Mouse (Mus musculus): ENCODE measurements around the gene Atxn1. TPM values are rescaled to one million over a fixed set of nuclear protein-coding genes. Genes with fewer than 3 reads are reported as not detected.

Atxn1 gene
- polyA plus RNA-seq, 1 experiment from 2014 or later = 11.9 TPM

DNA sequence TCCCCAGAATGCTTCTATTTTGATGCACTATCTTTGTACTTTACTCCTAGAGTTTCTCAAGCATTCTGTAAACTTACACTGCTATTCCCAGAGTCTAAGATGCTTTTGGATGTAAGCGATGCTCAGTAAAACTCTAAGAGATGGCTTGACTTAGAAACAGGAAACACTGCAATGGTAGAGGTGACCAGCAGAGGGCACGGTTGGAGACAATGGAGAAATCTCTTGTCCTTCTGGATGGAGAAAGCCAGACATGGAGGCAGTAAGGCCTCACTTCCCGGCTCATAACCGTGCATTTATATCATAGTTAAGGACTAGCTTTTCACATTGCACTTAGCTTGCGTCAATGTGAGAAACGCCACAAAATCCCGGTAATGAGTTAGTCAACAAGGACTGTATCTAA, 404.3 kb downstream of the Atxn1 start:
- 76% methylated on average over 7 of the region's 7 CpGs for WGBS
- Histone ChIP-seq H3K4me2 (replicated peaks; ENCODE audit: low read depth, low read length) (no peak overlapping the region), H3K4me1 (ENCODE audit: insufficient read depth, low read depth, low read length) (no peaks in the 10 kb centered on the region), H3K9ac (replicated peaks; ENCODE audit: low read depth) (no peak overlapping the region), H3K9me3 (ENCODE audit: low read length) (no peaks in the 10 kb centered on the region), H3K4me3 (ENCODE audit: low read depth, low read length) (no peak overlapping the region), H3K27ac (ENCODE audit: low read length) (no peak overlapping the region), H3K36me3 (ENCODE audit: insufficient read depth, low read length) (no peaks in the 10 kb centered on the region), H3K27me3 (replicated peaks; ENCODE audit: insufficient read depth, low read length) (no peaks in the 10 kb centered on the region)
- no peak for DNase-seq (ENCODE audit: low spot score)
- TF ChIP-seq CTCF (IDR thresholded peaks at IDR 0.05) (peak; percentile 73), EP300 (IDR thresholded peaks at IDR 0.05) (no peak)
- no peak for ATAC-seq

DNA sequence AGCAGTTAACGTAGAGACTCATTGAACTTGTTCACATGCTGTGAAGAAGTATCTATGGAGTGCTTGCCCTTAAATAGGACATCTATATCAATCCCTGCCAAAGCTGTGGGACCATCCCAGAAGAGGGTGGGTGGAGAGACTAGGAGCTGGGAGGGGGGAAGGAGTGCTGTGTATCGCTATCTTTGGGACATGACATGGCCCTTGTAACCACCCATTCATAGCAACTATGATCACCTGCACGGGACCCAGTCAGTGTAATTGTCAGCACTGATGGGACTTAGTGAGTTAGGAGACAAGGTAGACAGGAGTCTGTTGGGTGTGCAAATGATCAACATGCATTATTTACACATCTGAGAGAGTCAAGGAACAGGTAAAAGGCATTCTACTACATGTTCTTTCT, 405.6 kb downstream of the Atxn1 start:
- ATAC-seq = no peak
- TF ChIP-seq CTCF (IDR thresholded peaks at IDR 0.05) (no peak), EP300 (IDR thresholded peaks at IDR 0.05) (no peak)
- DNase-seq (ENCODE audit: low spot score) = no peak
- H3K4me3 ChIP-seq (ENCODE audit: low read depth, low read length) = no peak overlapping the region
- H3K9ac ChIP-seq (replicated peaks; ENCODE audit: low read depth) = no peak overlapping the region
- no peaks in the 10 kb centered on the region for H3K27me3 ChIP-seq (replicated peaks; ENCODE audit: insufficient read depth, low read length)
- no peak overlapping the region for H3K4me2 ChIP-seq (replicated peaks; ENCODE audit: low read depth, low read length)
- H3K36me3 ChIP-seq (ENCODE audit: insufficient read depth, low read length) = no peaks in the 10 kb centered on the region
- no peaks in the 10 kb centered on the region for H3K9me3 ChIP-seq (ENCODE audit: low read length)
- no peaks in the 10 kb centered on the region for H3K4me1 ChIP-seq (ENCODE audit: insufficient read depth, low read depth, low read length)
- WGBS = 81% methylated on average over 3 of the region's 3 CpGs
- no peak overlapping the region for H3K27ac ChIP-seq (ENCODE audit: low read length)

DNA sequence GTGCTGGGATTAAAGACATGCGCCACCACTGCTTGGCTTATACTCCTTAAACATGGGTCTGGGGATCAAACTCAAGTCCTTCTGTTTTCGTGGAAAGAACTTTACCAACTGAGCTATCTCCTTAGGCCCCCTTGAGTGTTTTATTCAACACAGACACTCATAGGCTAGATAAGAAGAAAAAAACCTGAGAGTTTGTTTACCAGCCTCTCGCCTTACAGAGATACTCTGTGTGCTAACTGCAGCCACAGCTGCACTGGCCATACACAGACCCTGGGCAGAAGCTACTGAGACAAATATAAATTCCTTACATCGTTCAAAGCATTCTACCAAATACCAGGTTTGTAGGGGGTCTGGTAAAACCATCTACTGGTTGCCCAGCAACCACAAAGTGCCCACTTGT, 406.4 kb downstream of the Atxn1 start:
- no peak for TF ChIP-seq CTCF (IDR thresholded peaks at IDR 0.05)
- no peak for TF ChIP-seq EP300 (IDR thresholded peaks at IDR 0.05)
- whole genome bisulfite sequencing = 40% methylated on average over 4 of the region's 4 CpGs
- Histone ChIP-seq H3K27ac (ENCODE audit: low read length) (no peak overlapping the region), H3K36me3 (ENCODE audit: insufficient read depth, low read length) (no peaks in the 10 kb centered on the region), H3K9ac (replicated peaks; ENCODE audit: low read depth) (no peak overlapping the region), H3K4me2 (replicated peaks; ENCODE audit: low read depth, low read length) (no peak overlapping the region), H3K4me3 (ENCODE audit: low read depth, low read length) (no peak overlapping the region), H3K4me1 (ENCODE audit: insufficient read depth, low read depth, low read length) (no peaks in the 10 kb centered on the region), H3K27me3 (replicated peaks; ENCODE audit: insufficient read depth, low read length) (no peaks in the 10 kb centered on the region), H3K9me3 (ENCODE audit: low read length) (no peaks in the 10 kb centered on the region)
- peak; percentile 26; the same call in 1 of the 2 replicates for ATAC-seq
- no peak for DNase-seq (ENCODE audit: low spot score)

GRCm38 (mm10) chr13:45553674-45554073, 411.1 kb downstream of the Atxn1 start:
- Histone ChIP-seq H3K4me3 (ENCODE audit: low read depth, low read length) (no peak overlapping the region), H3K9me3 (ENCODE audit: low read length) (no peaks in the 10 kb centered on the region), H3K36me3 (ENCODE audit: insufficient read depth, low read length) (no peaks in the 10 kb centered on the region), H3K4me2 (replicated peaks; ENCODE audit: low read depth, low read length) (no peak overlapping the region), H3K27ac (ENCODE audit: low read length) (no peak overlapping the region), H3K27me3 (replicated peaks; ENCODE audit: insufficient read depth, low read length) (no peaks in the 10 kb centered on the region), H3K4me1 (ENCODE audit: insufficient read depth, low read depth, low read length) (no peaks in the 10 kb centered on the region), H3K9ac (replicated peaks; ENCODE audit: low read depth) (no peak overlapping the region)
- no peak for ATAC-seq
- 32% methylated on average over 7 of the region's 7 CpGs for WGBS
- no peak for DNase-seq (ENCODE audit: low spot score)
- TF ChIP-seq CTCF (IDR thresholded peaks at IDR 0.05) (no peak), EP300 (IDR thresholded peaks at IDR 0.05) (no peak)

GRCm38 (mm10) chr13:45547549-45547948, 417.3 kb downstream of the Atxn1 start:
- no peaks in the 10 kb centered on the region for H3K9me3 ChIP-seq (ENCODE audit: low read length)
- no peaks in the 10 kb centered on the region for H3K27me3 ChIP-seq (replicated peaks; ENCODE audit: insufficient read depth, low read length)
- TF ChIP-seq EP300 (IDR thresholded peaks at IDR 0.05) = no peak
- TF ChIP-seq CTCF (IDR thresholded peaks at IDR 0.05) = no peak
- ATAC-seq (no peak), DNase-seq (ENCODE audit: low spot score) (no peak)
- H3K27ac ChIP-seq (ENCODE audit: low read length) = no peak overlapping the region
- no peak overlapping the region for H3K9ac ChIP-seq (replicated peaks; ENCODE audit: low read depth)
- H3K36me3 ChIP-seq (ENCODE audit: insufficient read depth, low read length) = no peaks in the 10 kb centered on the region
- no peak overlapping the region for H3K4me3 ChIP-seq (ENCODE audit: low read depth, low read length)
- no peak overlapping the region for H3K4me2 ChIP-seq (replicated peaks; ENCODE audit: low read depth, low read length)
- WGBS = 77% methylated on average over 5 of the region's 5 CpGs
- H3K4me1 ChIP-seq (ENCODE audit: insufficient read depth, low read depth, low read length) = no peaks in the 10 kb centered on the region

- H3K27ac ChIP-seq (ENCODE audit: low read length) = no peak overlapping the region
Measured at GRCm38 (mm10) chr13:45546946-45547345, 417.9 kb downstream of the Atxn1 start.

DNA sequence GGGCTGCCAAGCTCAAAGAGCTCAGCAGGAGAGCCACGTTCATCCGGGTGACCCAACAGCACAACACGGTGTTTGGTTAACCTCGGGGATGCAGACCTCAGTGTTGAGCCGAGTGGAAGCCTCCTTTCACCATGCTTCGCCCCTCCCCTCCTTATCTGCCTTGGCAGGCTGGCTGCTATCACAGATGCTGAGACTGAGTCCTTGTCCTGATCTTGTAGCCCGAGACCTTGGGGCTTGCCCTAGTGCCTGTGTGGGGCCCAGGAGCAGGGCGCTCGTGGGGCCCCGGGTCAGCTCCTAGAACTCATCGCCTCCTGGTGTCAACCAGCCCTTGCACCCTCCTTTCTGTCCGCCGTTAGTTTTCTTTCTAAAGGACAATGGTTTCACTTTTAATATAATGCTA, 418.8 kb downstream of the Atxn1 start:
- no peak overlapping the region for H3K9ac ChIP-seq (replicated peaks; ENCODE audit: low read depth)
- WGBS = 66% methylated on average over 13 of the region's 13 CpGs
- no peak overlapping the region for H3K4me2 ChIP-seq (replicated peaks; ENCODE audit: low read depth, low read length)
- no peak overlapping the region for H3K4me3 ChIP-seq (ENCODE audit: low read depth, low read length)
- H3K27me3 ChIP-seq (replicated peaks; ENCODE audit: insufficient read depth, low read length) = no peaks in the 10 kb centered on the region
- DNase-seq (ENCODE audit: low spot score) (no peak), ATAC-seq (no peak)
- no peak for TF ChIP-seq EP300 (IDR thresholded peaks at IDR 0.05)
- TF ChIP-seq CTCF (IDR thresholded peaks at IDR 0.05) = no peak
- no peaks in the 10 kb centered on the region for H3K36me3 ChIP-seq (ENCODE audit: insufficient read depth, low read length)
- no peaks in the 10 kb centered on the region for H3K4me1 ChIP-seq (ENCODE audit: insufficient read depth, low read depth, low read length)
- no peak overlapping the region for H3K27ac ChIP-seq (ENCODE audit: low read length)
- H3K9me3 ChIP-seq (ENCODE audit: low read length) = no peaks in the 10 kb centered on the region

More at GRCm38 (mm10) chr13:45546946-45547345, 417.9 kb downstream of the Atxn1 start:
- no peak overlapping the region for H3K4me3 ChIP-seq (ENCODE audit: low read depth, low read length)
- no peaks in the 10 kb centered on the region for H3K27me3 ChIP-seq (replicated peaks; ENCODE audit: insufficient read depth, low read length)
- TF ChIP-seq CTCF (IDR thresholded peaks at IDR 0.05) = no peak
- TF ChIP-seq EP300 (IDR thresholded peaks at IDR 0.05) = no peak
- H3K9ac ChIP-seq (replicated peaks; ENCODE audit: low read depth) = no peak overlapping the region
- no peaks in the 10 kb centered on the region for H3K36me3 ChIP-seq (ENCODE audit: insufficient read depth, low read length)
- H3K4me2 ChIP-seq (replicated peaks; ENCODE audit: low read depth, low read length) = no peak overlapping the region
- ATAC-seq = no peak
- H3K4me1 ChIP-seq (ENCODE audit: insufficient read depth, low read depth, low read length) = no peaks in the 10 kb centered on the region
- no peak for DNase-seq (ENCODE audit: low spot score)
- WGBS = 63% methylated on average over 4 of the region's 4 CpGs
- H3K9me3 ChIP-seq (ENCODE audit: low read length) = no peaks in the 10 kb centered on the region

Measured in lung, postnatal 0 days (tissue).